Mouse (Mus musculus) spleen, postnatal 36 days (tissue): Measurements from ENCODE around the gene 2810459M11Rik.

ENCODE experiments used
- DNase-seq, 2 experiments: peaks; one replicate each; pipeline ENCODE4 v3.0.0; 2022; ENCODE audit warnings: low spot score in 2 of 2, mixed read lengths in 1 of 2

The 2810459M11Rik gene

DNA sequence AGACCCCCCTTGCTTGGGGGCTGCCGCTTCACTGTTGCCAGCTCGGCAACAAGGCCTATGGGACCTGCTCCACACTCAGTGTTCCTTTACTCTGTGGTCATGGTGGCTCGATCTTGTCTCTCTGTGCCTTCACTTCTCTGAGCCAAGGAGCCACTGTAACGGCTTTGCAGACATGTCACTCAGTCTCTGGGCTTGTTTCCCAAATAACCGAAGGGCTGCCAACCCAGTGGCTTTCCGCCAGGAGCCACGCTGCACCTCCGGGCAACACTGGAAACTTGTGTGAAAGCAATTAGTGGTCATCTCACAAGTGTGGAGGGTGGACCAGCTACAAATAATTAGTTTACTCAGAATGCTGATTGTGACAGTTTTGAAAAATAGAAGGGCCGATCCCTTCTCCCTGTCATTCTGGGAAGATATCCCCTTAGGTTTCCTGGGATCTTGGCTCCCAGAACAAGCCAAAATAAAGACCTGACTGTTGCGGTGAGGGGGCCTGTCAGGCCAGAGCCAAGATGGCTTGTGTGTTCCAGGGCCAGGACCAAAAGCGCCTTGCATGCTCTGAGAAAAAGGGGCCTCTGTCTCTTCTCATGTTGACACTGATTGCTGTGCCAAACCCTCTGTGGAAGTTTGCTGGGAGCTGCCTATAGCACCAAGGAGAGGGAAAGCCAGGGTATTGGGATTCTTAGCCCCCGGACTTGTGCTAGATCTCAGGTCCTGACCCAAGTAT is 7.7 kb downstream of the 2810459M11Rik start:
- no peak for DNase-seq

DNA sequence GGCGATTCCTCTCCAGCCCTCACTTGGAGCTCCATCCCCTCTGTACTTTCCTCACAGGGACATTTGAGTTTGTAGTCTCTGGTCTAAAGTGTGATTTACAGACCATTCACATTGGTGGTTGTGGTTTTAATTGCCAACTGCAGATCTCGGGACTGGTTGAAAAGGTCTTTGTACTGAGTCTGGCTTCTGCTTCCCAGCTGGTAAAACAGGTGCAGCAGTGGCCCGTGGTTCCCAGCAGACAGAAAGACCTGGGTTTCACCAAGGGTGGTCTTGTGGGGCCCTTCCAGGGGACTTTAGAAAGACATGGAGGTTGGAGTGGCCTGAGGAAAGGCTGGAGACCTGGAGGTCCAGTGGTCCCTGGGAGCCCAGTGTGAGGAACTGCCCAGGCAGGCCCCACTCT is 9.3 kb downstream of the 2810459M11Rik start:
- DNase-seq = no peak

DNA sequence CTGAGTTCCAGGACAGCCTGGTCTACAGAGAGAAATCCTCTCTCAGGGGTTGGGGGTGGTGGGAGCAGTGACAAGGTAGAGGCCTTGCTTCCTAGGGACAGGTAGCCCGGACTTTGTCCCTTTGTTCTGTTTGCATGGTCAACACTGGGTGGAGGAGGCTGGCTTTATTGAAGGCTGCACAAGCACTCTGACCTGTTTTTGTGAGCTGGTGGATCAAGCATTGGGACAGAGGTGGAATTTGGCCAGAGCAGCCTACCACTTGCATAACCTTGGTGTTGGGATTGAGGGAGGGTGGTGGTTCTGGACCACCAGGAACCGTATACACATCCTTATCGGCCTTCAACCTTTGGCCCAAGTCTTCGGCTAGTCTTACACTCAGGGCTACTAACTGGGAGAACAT is 10.6 kb downstream of the 2810459M11Rik start:
- no peak for DNase-seq

DNA sequence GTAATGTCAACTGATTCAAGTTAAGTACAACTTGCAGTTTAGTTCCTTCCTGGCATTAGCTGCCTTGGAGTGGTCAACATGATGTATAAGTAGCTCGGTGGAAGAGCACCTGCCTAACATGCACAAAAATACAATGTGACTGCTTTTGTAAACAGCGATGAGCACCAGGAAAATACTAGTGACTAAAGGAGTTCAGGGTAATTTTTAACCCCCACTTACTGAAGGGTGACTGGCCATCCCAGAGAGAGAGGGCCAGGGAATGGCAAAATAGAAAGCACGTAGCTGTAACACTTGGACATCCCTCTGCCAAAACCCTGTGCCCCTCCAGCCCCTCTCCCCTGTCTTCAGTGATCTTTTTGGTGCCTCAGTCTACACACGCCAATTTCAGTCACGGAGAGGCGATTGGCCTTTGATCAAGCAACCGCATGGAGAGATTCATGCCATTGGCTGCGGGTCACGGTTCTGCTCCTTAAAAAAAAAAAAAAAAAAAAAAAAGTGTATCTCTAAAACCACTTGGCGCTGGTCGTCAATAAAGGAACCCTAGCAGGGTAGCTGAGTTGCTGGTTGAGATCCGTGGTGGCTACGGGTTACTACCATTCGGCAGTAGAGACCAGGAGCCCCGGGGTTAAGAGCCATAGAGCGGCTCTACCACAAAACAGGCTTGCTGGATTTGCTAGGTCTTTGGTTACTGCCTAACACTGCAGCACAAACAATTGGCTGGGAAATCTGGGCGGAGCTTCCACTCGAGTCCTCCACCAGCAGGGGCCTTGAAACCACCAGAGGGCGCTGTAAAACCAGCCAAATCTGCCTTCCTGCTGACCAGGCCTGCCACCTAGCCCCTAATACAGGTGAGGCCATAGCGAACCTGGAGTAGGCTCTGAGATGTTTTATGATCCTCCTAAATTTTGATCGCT is 13.4 kb downstream of the 2810459M11Rik start:
- peak; percentile 82 to 87 for DNase-seq

DNA sequence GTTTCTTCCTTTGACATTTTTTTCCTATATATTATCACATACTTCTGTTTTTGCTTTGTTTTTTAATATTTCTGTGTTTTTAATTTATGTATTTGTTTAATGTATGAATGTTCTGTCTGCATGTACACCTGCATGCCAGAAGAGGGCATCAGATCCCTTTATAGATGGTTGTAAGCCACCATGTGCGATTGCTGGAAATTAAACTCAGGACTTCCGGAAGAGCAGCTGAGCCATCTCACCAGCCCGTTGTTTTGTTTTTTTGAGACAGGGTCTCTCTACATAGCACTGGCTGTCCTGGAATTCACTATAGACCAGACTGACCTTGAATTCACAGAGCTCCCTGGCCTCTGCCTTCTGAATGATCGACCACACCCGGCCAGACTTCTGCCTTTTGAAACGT is 16.9 kb downstream of the 2810459M11Rik start:
- DNase-seq = no peak

DNA sequence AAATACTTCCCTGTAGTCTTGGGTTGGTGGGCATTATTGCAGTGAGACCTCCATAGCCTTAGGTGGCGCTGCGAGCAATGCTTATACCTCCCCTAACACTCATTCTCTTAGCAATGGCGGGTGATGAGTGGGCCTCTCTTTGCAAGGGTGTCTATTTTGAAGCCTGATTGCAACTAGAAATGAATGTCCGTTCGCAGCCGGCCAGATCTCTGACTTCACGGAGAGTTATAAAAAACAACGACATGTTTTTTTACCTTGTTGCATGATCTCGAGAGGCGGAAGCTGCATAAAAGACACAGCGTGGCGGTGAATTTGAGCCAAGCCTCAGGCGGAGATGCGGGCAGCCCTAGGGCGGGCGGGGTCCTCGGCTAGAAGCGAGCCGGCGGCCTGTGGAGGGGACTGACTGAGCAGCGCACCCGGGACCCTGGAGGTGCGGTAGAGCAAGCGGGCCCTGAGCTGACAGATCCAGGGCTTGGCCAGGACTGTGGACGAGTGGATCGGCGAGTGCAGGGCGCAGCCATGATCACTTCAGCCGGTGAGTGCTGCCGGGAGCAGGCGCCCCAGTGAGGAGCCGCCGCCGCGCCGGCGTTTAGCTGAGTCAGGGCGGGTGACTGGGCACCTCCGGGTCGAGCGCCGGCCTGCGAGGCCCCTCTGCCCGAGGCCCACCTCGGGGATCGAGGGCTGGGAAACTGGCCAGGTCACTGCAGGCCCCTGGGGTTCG is 18.8 kb downstream of the 2810459M11Rik start, which contains the start of gene Psmd1:
TSS of gene Psmd1 (plus strand) at position 117 of the 721 bp plus-strand sequence.
- DNase-seq = peak; percentile 85 to 91

DNA sequence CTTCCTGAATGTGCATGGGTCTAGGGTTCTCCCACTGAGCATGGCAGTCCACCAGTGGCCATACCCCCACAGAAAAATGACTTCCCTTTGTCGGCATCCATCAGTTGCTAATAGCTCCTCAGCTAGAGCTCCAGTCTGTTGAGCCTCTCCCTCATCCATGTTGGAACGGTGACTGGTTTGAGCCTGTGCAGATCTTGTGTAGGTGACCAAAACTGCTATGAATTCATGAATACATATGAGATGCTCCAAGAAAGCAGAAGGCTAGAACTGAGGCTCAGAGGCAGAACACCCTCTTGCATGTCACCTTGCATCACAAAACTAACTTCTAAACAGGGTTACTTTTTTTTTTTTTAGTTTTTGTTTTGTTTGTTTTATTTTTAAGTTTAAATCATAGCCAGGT is 30.9 kb downstream of the 2810459M11Rik start:
- DNase-seq = no peak

DNA sequence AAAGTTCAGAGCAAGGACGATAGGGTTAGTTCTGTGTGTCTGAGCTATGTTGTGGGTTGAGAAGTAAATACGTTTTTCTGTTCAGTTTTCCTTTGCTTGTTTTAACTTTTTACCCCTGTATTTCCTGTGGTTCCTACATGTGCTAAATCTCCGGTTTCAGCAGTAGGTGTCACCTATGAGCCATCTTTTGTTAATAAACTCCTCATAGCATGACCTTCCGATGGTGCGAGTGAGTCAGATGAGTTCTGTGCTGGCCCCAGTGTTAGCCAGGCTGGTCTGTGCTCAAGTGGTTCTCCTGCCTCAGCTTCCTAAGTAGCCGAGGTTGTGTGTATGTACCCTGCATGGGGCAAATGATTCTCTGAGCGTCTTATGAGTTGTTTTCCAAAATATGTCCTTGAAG is 48.8 kb downstream of the 2810459M11Rik start:
- no peak for DNase-seq

DNA sequence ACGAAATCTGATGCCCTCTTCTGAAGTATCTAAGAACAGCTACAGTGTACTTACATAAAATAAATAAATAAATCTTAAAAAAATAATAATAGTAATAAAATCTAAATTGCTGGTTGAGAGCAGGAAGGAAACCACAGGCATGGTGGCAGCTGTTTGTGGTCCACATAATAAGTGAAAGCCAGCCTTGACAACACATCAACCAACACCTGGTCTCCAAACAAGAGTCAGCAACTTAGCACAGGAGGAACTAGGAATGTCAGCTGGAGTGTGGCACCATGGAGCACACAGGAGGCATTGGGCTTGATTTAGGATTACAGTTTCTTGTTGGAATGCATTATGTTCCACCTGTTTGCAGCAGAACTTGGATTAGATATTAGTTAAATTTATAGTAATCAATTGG is 59.4 kb downstream of the 2810459M11Rik start:
- DNase-seq = no peak
